Mouse (Mus musculus): Measurements from ENCODE around the gene Dcaf4.

- TF ChIP-seq CTCF (IDR thresholded peaks at IDR 0.05; ENCODE audit: control insufficient read depth, insufficient read depth, insufficient read length) (no peak), MYOD1 (IDR thresholded peaks at IDR 0.05; ENCODE audit: control insufficient read depth, insufficient read length, low read depth) (no peak), USF1 (IDR thresholded peaks at IDR 0.05; ENCODE audit: low read depth) (no peak), MAX (IDR thresholded peaks at IDR 0.05) (no peak), MYOG (IDR thresholded peaks at IDR 0.05; ENCODE audit: control insufficient read depth, extremely low read depth, insufficient read length) (no peak), FOSL1 (IDR thresholded peaks at IDR 0.05; ENCODE audit: insufficient read depth, low read length, poor library complexity, severe bottlenecking) (no peak), CEBPB (IDR thresholded peaks at IDR 0.05; ENCODE audit: low read depth) (no peak)
Observed at GRCm38 (mm10) chr12:83523892-83524291, 3.6 kb downstream of the Dcaf4 start.
